Mouse (Mus musculus): Measurements from ENCODE around the gene Gm10271.
A peak's percentile ranks its signal among the peaks of the same experiment; 100 is the strongest.

The Gm10271 gene

GRCm38 (mm10) chr10:116972509-116972908 is at the start of gene Gm10271:
Gm10271 (minus strand) TSS chr10:116972609.
- no peak for DNase-seq (ENCODE audit: low read depth, low spot score)

GRCm38 (mm10) chr10:117021020-117021754 is 48.8 kb upstream of the Gm10271 start:
- DNase-seq (ENCODE audit: low read depth, low spot score), result peak; percentile 82

GRCm38 (mm10) chr10:117018281-117018840 is 46.0 kb upstream of the Gm10271 start:
- no peak for DNase-seq (ENCODE audit: low read depth, low spot score)

GRCm38 (mm10) chr10:117014565-117014964 is 42.2 kb upstream of the Gm10271 start:
- DNase-seq (ENCODE audit: low read depth, low spot score), result no peak

DNA sequence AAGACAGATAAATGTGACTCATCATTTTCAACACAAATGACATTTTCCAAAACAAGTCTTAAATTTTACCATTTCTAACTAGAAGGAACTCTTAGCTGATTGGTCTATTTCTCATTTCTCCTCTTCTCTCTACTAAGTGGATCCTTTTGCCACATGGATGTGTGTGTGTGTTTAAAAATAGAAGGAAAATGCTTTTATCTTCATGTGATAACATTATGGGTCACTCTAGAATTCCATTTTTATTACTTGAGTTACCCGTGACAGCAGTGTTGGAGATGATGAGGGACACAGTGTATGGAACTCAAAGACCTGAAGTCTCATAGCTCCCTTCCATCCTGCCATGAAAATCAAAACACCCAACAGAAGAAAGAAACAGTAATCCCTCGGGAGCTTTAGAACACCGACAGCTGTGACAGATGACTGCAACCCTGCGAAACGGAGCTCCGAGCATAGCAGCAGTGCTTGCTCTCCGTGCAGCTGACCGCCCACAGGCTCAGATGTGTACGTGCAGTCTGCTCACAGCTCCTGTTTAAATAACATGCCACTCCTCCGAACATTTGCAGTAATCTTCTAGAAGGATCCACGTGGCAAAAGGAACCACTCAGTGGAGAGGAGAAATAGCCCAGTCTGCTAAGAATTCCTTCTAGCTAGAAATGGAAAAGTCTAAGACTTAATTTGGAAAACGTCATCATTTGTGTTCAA is 41.4 kb upstream of the Gm10271 start:
- DNase-seq (ENCODE audit: low read depth, low spot score), result peak; percentile 79

DNA sequence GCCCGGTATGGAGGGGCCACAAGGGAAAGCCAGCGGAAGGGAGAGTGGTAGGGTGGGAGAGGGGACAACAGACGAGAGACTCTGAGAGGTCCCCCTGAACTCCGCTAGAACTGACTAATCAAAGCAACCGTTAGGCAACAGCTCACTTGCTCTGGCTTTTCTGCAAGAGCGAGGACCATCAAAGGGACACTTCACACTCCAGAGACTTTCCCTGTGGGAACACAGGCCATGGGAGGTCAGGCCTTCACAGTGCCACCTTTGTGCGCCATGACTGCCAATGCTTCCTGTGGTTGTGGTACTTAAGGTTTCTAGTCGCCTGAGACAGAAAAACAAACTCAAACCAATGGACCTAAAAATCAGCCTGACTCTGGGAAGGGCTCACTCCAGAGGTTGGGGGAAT is 38.6 kb upstream of the Gm10271 start:
- peak; percentile 34 for DNase-seq (ENCODE audit: low read depth, low spot score)

- no peak for DNase-seq (ENCODE audit: low read depth, low spot score)
Observed at GRCm38 (mm10) chr10:117009691-117010090, 37.3 kb upstream of the Gm10271 start.

GRCm38 (mm10) chr10:117005707-117006464 is 33.5 kb upstream of the Gm10271 start:
- DNase-seq (ENCODE audit: low read depth, low spot score), result no peak

DNA sequence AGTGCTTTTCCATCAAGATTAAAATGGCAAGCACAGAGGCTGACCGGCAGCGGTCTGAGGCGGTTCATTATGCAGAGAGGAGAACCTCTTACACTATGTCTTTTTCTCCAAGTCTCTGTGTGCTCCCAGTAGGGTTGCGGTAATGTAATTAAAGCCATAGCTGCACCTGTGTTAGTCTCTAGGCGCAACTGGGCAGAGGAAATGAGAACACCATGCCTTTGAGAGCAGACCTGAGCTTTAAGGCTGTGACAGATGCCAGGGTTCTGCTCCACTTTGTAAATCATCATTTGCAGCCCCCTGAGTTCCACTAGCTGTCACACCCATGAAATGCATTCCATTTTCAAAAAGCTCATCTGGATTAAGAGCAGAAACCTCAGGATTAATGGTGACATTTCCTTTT is 32.3 kb upstream of the Gm10271 start:
- no peak for DNase-seq (ENCODE audit: low read depth, low spot score)

DNA sequence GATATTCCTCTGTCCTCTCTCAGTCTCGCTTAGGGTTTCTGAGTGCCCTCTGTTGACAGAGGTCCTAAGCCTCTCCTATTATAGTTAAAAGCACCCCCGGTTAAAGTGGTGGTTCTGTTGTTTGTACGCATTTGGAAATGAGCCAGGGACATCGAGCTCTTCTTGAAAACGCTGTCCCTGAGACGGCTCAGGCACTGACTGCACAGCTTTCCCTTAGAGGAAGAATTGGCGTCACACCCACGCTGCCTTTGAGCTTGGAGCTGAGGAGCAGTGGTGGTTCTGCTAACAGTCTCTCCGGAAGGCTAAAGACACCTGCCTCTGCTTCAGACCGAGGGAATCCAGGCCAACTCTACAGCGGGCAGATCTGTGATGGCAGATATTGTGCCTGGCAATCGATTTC is 28.6 kb upstream of the Gm10271 start:
- DNase-seq (ENCODE audit: low read depth, low spot score), result no peak

DNA sequence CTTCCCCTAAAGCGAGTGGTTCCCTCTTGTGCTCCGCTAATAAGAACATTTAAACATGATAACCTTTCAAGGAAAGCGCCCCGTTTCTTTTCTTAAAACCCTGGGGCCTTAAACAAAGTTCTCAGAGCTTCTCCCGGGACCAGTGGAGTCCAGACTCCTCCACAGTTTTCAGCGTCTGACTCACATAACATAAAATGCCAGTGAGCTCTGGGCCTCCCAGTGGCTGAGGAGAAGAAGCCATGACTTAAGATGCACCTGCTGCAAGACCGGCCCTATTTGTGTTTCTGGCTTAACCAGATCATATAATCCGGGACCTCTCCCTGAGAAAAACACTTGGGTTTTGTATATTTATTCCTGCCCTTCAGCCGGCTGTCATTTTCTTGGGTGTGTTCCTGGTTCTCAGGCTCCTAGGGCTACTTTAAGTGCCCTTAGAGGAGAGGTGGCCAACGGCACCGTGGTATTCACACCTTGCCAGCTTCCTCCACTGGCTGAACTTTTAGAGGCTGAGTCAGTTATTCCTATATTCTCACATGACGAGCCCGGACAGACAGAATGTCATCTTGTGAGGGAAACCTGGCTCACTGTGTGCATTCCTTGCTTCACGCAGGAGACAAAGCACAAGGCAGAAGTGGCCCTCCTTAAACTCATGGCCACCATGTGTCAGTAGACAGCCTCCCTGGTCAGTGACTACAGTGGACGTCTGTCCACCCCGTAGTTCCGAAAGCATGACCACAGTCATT is 26.5 kb upstream of the Gm10271 start:
- DNase-seq (ENCODE audit: low read depth, low spot score), result no peak

DNA sequence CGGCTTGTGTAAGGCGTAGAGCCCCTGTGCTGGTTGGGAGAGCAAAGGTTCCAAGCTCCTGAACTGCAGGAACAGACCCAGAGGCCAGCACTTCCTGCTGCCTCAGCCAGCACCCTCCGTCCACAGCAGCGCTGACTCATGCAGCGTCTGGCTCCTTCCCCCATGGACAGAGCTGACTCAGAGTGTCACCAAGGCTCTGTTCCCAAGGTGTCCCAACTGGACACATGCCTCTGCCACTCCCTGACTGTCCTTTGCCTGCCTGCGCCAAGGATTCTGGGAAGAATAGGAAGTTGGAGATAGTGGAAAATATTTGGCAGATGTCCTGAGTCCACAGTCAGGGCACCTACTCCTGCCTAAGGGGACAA is 23.8 kb upstream of the Gm10271 start:
- no peak for DNase-seq (ENCODE audit: low read depth, low spot score)

- no peak for DNase-seq (ENCODE audit: low read depth, low spot score)
Observed at GRCm38 (mm10) chr10:116995584-116996235, 23.3 kb upstream of the Gm10271 start.

GRCm38 (mm10) chr10:116995162-116995561 is 22.8 kb upstream of the Gm10271 start:
- DNase-seq (ENCODE audit: low read depth, low spot score), result no peak

DNA sequence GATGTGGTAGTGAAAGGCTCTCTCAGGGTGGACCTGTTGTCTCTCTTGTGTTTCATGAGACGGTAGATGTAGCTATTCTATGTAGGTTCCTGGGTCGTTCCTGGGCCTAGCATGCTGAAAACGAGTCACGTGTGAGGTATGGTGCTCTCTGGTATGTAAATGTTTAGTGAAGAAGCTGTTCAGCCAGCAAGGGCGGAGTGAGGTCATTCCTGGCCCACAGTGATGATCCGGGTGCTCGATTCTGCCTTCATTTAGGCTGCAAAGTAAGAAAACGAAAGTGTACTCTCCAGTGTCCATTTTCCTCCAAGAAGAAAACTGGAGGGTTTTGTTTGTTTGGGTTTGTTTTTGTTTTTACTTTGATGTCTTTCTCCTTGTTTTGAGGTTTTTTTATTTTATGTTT is 21.6 kb upstream of the Gm10271 start:
- no peak for DNase-seq (ENCODE audit: low read depth, low spot score)

DNA sequence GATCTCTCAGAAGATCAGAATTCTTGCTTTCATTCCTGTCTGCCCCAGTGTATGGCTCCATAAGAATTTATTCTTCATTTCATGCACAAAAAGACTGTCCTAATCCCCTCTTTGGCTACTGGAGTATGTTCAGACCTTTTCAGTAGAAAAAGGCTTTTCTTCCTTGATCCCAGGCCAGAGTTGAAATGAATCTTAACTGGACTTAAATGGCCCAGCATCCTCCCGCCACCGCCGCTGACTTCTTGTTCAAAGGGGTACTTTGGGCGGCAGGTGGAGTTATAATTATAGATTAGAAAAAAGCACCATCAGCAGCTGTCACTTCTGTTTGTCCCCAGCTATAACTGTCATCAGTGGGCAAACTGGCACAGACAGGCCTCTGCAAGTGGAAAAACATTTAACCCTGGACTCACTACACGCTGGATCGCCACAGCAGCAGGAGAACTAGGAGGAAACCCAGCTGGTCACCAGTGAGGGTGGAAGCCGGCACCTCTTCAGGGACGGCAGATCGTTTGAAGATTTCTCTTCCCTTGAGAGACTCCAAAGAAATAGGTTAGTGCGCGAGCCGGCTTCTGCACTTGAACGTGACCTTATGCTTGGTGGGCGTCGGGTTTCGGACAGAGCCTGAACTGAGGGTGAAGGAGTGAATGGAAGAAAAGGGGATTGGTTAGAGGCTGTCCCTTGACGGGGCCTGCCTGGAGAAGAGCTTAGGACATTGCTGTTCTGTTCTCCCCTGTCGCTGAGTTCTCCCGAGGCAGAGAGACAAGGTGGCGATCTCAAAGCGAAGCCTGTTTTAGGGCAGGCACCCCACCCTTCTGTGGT is 14.1 kb upstream of the Gm10271 start, which contains the start of gene Best3:
Gene Best3 (plus strand): TSS at position 51 of the 819 bp plus-strand sequence.
- DNase-seq (ENCODE audit: low read depth, low spot score), result no peak

DNA sequence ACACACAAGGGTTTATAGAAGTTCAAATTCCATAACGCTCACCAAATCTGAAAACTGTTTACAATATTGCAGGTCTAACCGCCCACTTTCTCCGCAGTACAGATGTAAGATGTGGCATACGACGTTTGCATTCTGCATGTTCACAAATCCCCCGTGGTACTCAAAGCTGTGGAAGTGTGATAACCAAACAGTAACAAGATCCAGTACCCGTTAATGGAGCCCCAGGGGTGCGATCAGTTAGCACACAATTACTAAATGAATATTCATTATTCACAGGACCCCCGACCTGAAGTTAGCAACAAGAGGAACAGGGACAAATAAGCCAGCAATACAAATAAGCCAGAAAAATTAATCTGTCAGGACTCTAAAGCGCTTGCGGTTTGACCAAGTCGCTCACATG is 12.4 kb upstream of the Gm10271 start:
- no peak for DNase-seq (ENCODE audit: low read depth, low spot score)

- DNase-seq (ENCODE audit: low read depth, low spot score), result no peak
Observed at GRCm38 (mm10) chr10:116982526-116982925, 10.1 kb upstream of the Gm10271 start.

DNA sequence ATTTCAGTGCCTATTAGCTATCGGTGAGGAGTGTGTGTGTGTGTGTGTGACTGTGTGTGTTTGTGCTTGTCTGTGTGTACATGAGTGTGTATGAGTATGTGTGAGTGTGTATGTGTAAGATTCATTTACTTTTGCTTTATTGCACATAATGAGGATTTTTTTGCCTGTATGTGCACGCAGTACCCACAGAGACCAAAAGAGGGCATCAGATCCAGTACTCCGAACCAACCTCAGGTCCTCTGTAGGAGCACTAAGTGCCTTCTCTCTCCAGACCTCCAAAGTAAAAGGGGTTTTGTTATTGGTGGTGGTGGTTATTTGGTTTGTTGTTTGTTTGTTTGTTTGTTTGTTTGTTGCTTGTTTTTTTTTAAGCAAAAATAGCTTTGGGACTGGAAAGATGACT is 8.5 kb upstream of the Gm10271 start:
- no peak for DNase-seq (ENCODE audit: low read depth, low spot score)

DNA sequence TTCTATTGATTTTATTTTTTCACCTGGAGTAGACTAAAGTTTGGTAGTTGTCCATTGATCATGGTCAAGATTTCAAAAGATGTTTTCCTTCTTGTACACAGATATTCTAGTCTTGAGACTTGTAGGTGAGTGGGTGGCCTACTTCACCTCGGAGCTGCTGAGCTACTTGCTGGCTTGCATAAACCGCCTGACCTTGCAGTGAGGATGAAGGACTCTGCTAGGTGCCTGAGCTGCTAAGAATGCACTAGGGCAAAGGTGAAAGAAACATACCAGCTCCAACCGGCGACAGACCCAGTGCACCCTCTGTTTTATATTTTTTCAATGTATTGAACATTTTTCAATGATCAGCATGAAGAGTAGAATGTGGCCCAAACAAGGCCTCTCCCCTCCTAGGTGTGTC is 7.9 kb upstream of the Gm10271 start:
- no peak for DNase-seq (ENCODE audit: low read depth, low spot score)

All from mesoderm, embryonic 11.5 days (tissue).